Mouse (Mus musculus) MEL (cell line): ENCODE measurements at regions not wholly inside any gene's neighbourhood (a gene's known extent, or its start where the extent isn't known, plus 50 kb on each side); places are given as distances from the start of the nearest gene placed in this dataset.

Source experiments
- DNase-seq: peaks from one replicate; pipeline ENCODE4 v3.0.0; 2011; ENCODE audit warnings: low read depth, low spot score
- H3K27ac ChIP-seq: 2 replicates; pipeline ENCODE4 v1.5.1; 2012; ENCODE audit warnings: low read depth, mild to moderate bottlenecking, control low read depth, low read length, moderate library complexity; ENCODE audit not compliant: control insufficient read depth
- H3K27me3 ChIP-seq, 2 experiments: fragments of 150-350 bp in 1 of 2; sonication (generic) in 1 of 2; 2 replicates each; pipeline ENCODE4 v1.6.1; 2012; ENCODE audit warnings: low read length in 2 of 2, mild to moderate bottlenecking in 2 of 2, improper control_type of control experiment in 1 of 2, moderate library complexity in 1 of 2; ENCODE audit not compliant: insufficient read depth in 2 of 2, control insufficient read depth in 1 of 2
- H3K36me3 ChIP-seq, 2 experiments: 2 replicates each; pipeline ENCODE4 v1.6.1; 2012 to 2014; ENCODE audit warnings: low read length in 2 of 2, improper control_type of control experiment in 1 of 2, inconsistent platforms in 1 of 2, mild to moderate bottlenecking in 1 of 2; ENCODE audit not compliant: insufficient read depth in 2 of 2, control insufficient read depth in 1 of 2
- H3K4me1 ChIP-seq, 2 experiments: fragments of 150-350 bp in 1 of 2; sonication (generic) in 1 of 2; 2 replicates each; pipeline ENCODE4 v1.6.1; 2012; ENCODE audit warnings: low read length in 2 of 2, improper control_type of control experiment in 1 of 2, mild to moderate bottlenecking in 1 of 2; ENCODE audit not compliant: insufficient read depth in 2 of 2, control insufficient read depth in 1 of 2
- H3K4me3 ChIP-seq, 2 experiments: fragments of 150-350 bp in 1 of 2; sonication (generic) in 1 of 2; 2 replicates each; pipeline ENCODE4 v1.5.1; 2012; ENCODE audit warnings: low read depth in 2 of 2, low read length in 2 of 2, mild to moderate bottlenecking in 2 of 2, moderate library complexity in 2 of 2, control low read depth in 1 of 2, improper control_type of control experiment in 1 of 2; ENCODE audit not compliant: control insufficient read depth in 1 of 2, insufficient read depth in 1 of 2
- H3K79me2 ChIP-seq: 2 replicates; pipeline ENCODE4 v1.6.1; 2012; ENCODE audit warnings: mild to moderate bottlenecking, low read length, moderate library complexity; ENCODE audit not compliant: control insufficient read depth, poor library complexity, insufficient read depth
- H3K9ac ChIP-seq: 2 replicates; pipeline ENCODE4 v1.6.1; 2012; ENCODE audit warnings: low read depth, mild to moderate bottlenecking, control low read depth, low read length, moderate library complexity; ENCODE audit not compliant: control insufficient read depth, poor library complexity, severe bottlenecking
- H3K9me3 ChIP-seq: fragments of 150-350 bp; sonication (generic); replicated peaks from 2 replicates; pipeline ENCODE4 v1.6.1; 2012; ENCODE audit warnings: mild to moderate bottlenecking, low read length, improper control_type of control experiment, moderate library complexity; ENCODE audit not compliant: insufficient read depth
- CHD1 ChIP-seq: IDR thresholded peaks from 2 replicates; pipeline ENCODE4 v1.6.1; 2012; ENCODE audit warnings: low read depth, mild to moderate bottlenecking, inconsistent platforms, low read length, improper control_type of control experiment
- E2F4 ChIP-seq: IDR thresholded peaks from 2 replicates; pipeline ENCODE4 v1.6.1; 2011; ENCODE audit warnings: low read depth, low read length, improper control_type of control experiment, borderline replicate concordance
- ELF1 ChIP-seq: IDR thresholded peaks from 2 replicates; pipeline ENCODE4 v1.6.1; 2014; ENCODE audit warnings: low read depth, mild to moderate bottlenecking, inconsistent platforms, low read length, improper control_type of control experiment, moderate library complexity
- EP300 ChIP-seq, 2 experiments: IDR thresholded peaks; 2 replicates each; pipeline ENCODE4 v1.6.1; 2011; ENCODE audit warnings: improper control_type of control experiment in 2 of 2, low read length in 2 of 2, low read depth in 1 of 2, mild to moderate bottlenecking in 1 of 2
- ETS1 ChIP-seq: IDR thresholded peaks from 2 replicates; pipeline ENCODE4 v1.6.1; 2012; ENCODE audit warnings: low read depth, mild to moderate bottlenecking, inconsistent platforms, low read length, improper control_type of control experiment, moderate library complexity
- GABPA ChIP-seq: IDR thresholded peaks from 2 replicates; pipeline ENCODE4 v1.6.1; 2012; ENCODE audit warnings: low read depth, mild to moderate bottlenecking, inconsistent platforms, low read length, improper control_type of control experiment, moderate library complexity
- GATA1 ChIP-seq: IDR thresholded peaks from 2 replicates; pipeline ENCODE4 v1.6.1; 2011; ENCODE audit warnings: low read depth, low read length, improper control_type of control experiment
- JUND ChIP-seq: IDR thresholded peaks from 2 replicates; pipeline ENCODE4 v1.6.1; 2011; ENCODE audit warnings: low read depth, mild to moderate bottlenecking, improper control_type of control experiment, low read length
- MAFK ChIP-seq: IDR thresholded peaks from 2 replicates; pipeline ENCODE4 v1.6.1; 2011; ENCODE audit warnings: low read depth, mild to moderate bottlenecking, low read length, improper control_type of control experiment, borderline replicate concordance
- MAX ChIP-seq: IDR thresholded peaks from 2 replicates; pipeline ENCODE4 v1.6.1; 2011; ENCODE audit warnings: low read length, improper control_type of control experiment
- MEF2A ChIP-seq: IDR thresholded peaks from 2 replicates; pipeline ENCODE4 v1.6.1; 2014; ENCODE audit warnings: low read depth, mild to moderate bottlenecking, inconsistent platforms, low read length, improper control_type of control experiment; ENCODE audit not compliant: poor library complexity, insufficient replicate concordance, severe bottlenecking; ENCODE audit errors: extremely low read depth
- MXI1 ChIP-seq: IDR thresholded peaks from 2 replicates; pipeline ENCODE4 v1.6.1; 2011; ENCODE audit warnings: mild to moderate bottlenecking, low read depth, low read length, improper control_type of control experiment
- NELFE ChIP-seq: IDR thresholded peaks from 2 replicates; pipeline ENCODE4 v1.6.1; 2011; ENCODE audit warnings: low read depth, low read length, improper control_type of control experiment
- NRF1 ChIP-seq: IDR thresholded peaks from 2 replicates; pipeline ENCODE4 v1.6.1; 2014; ENCODE audit warnings: low read depth, mild to moderate bottlenecking, inconsistent platforms, low read length, improper control_type of control experiment, moderate library complexity; ENCODE audit not compliant: poor library complexity, insufficient read depth, severe bottlenecking
- POLR2AphosphoS2 ChIP-seq: IDR thresholded peaks from 2 replicates; pipeline ENCODE4 v1.6.1; 2011; ENCODE audit warnings: low read length, improper control_type of control experiment
- RAD21 ChIP-seq: IDR thresholded peaks from 2 replicates; pipeline ENCODE4 v1.6.1; 2011; ENCODE audit warnings: mild to moderate bottlenecking, low read depth, low read length, improper control_type of control experiment
- RCOR1 ChIP-seq: IDR thresholded peaks from 2 replicates; pipeline ENCODE4 v1.6.1; 2012; ENCODE audit warnings: low read depth, mild to moderate bottlenecking, inconsistent platforms, low read length, improper control_type of control experiment
- SIN3A ChIP-seq: IDR thresholded peaks from 2 replicates; pipeline ENCODE4 v1.6.1; 2012; ENCODE audit warnings: low read length, improper control_type of control experiment, inconsistent platforms
- TBP ChIP-seq: IDR thresholded peaks from 2 replicates; pipeline ENCODE4 v1.8.0; 2011; ENCODE audit warnings: low read depth, low read length, improper control_type of control experiment
- TCF12 ChIP-seq: IDR thresholded peaks from 2 replicates; pipeline ENCODE4 v1.6.1; 2014; ENCODE audit warnings: low read depth, mild to moderate bottlenecking, inconsistent platforms, low read length, improper control_type of control experiment, moderate library complexity
- UBTF ChIP-seq: IDR thresholded peaks from 2 replicates; pipeline ENCODE4 v1.6.1; 2012; ENCODE audit warnings: low read depth, mild to moderate bottlenecking, inconsistent platforms, low read length, improper control_type of control experiment, moderate library complexity, borderline replicate concordance; ENCODE audit not compliant: insufficient read depth
- USF1 ChIP-seq: IDR thresholded peaks from 2 replicates; pipeline ENCODE4 v1.6.1; 2014; ENCODE audit warnings: low read depth, mild to moderate bottlenecking, inconsistent platforms, low read length, improper control_type of control experiment, moderate library complexity
- ZC3H11A ChIP-seq: IDR thresholded peaks from 2 replicates; pipeline ENCODE4 v1.6.1; 2012; ENCODE audit warnings: low read depth, mild to moderate bottlenecking, inconsistent platforms, low read length, improper control_type of control experiment
- ZKSCAN1 ChIP-seq: IDR thresholded peaks from 2 replicates; pipeline ENCODE4 v1.6.1; 2012; ENCODE audit warnings: low read depth, mild to moderate bottlenecking, inconsistent platforms, low read length, improper control_type of control experiment, moderate library complexity
- ZMIZ1 ChIP-seq: IDR thresholded peaks from 2 replicates; pipeline ENCODE4 v1.6.1; 2012; ENCODE audit warnings: low read depth, mild to moderate bottlenecking, inconsistent platforms, low read length, improper control_type of control experiment, moderate library complexity
- ZNF384 ChIP-seq: IDR thresholded peaks from 2 replicates; pipeline ENCODE4 v1.6.1; 2012; ENCODE audit warnings: low read depth, mild to moderate bottlenecking, inconsistent platforms, low read length, improper control_type of control experiment

DNA sequence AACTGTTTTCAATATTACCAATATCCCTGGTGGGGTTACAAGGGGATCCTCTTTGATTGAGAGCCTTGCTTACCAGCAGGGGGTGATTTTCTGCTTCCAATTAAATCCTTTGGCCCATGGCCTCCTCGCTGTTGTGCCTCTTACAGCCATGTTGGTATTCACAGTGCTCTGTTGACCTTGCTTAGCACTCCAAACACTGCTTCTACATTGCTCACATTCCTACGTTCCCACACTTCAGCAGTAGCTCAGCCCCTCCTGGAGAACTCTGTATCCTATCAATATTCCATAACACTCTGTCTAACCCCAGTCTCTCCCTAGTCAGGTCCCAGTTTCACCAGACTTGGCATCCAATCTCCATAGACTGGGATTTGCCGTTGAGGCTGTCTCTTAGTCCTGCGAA, 169.1 kb downstream of the Tmx1 start:
- no peak for TF ChIP-seq SIN3A
- TF ChIP-seq JUND, result no peak
- no peak for TF ChIP-seq ETS1
- no peak for TF ChIP-seq RCOR1
- TF ChIP-seq RAD21, result no peak
- no peak for TF ChIP-seq TBP
- no peak for TF ChIP-seq EP300 (IDR thresholded peaks at IDR 0.05; ENCODE audit: low read depth in 1 of 2, low read length in 2 of 2)
- TF ChIP-seq MAX, result no peak
- TF ChIP-seq CHD1, result no peak
- TF ChIP-seq GATA1, result no peak
- no peak for TF ChIP-seq ZC3H11A
- no peak for TF ChIP-seq MEF2A
- TF ChIP-seq POLR2AphosphoS2, result no peak
- no peak for TF ChIP-seq USF1
- TF ChIP-seq NELFE, result no peak
- TF ChIP-seq E2F4, result no peak
- TF ChIP-seq TCF12, result no peak
- TF ChIP-seq ZNF384, result no peak
- no peak for TF ChIP-seq MAFK
- Histone ChIP-seq H3K79me2 (no peaks in the 10 kb centered on the region), H3K9me3 (no peaks in the 10 kb centered on the region), H3K4me3 (no peak overlapping the region), H3K9ac (no peak overlapping the region), H3K27me3 (no peaks in the 10 kb centered on the region), H3K36me3 (no peaks in the 10 kb centered on the region), H3K4me1 (no peaks in the 10 kb centered on the region), H3K27ac (no peak overlapping the region)
- no peak for DNase-seq

DNA sequence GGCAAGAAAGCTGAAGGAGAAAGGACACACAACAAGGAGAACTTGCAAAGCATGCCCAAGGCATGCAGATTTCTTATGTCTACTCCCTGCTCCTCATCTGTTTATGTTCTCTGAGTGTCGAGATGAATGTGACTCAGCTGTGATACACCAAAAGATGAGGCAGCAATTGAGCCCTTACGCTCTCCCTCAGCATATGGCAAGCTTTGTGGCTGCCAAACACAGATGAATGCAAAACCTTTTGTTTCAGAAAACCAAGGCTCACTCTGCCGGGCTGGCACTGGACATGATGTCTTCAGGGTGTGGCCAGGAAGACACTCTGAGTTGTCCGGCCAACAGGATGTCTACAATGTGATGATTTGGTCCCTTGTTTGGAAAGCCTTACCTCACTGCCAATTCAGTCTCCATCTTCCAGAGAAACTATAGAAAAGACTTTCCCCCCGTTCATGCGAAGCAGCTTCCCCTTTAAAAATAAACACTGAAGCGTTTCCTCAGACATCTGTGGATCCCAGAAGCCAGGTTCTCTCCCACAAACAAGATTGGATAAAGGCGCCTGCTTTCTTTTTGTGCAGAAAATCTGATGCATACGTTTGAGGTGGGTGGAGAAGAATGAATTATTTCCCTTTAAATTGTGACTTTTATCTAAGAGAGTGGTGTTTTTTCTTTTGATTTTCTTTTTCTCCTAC, 171.5 kb downstream of the Tmx1 start:
- Histone ChIP-seq H3K4me3 (no peak overlapping the region), H3K27ac (no peak overlapping the region), H3K36me3 (no peaks in the 10 kb centered on the region), H3K9me3 (no peaks in the 10 kb centered on the region), H3K27me3 (no peaks in the 10 kb centered on the region), H3K9ac (no peak overlapping the region), H3K79me2 (no peaks in the 10 kb centered on the region), H3K4me1 (no peaks in the 10 kb centered on the region)
- DNase-seq, result no peak
- TF ChIP-seq UBTF (no peak), GABPA (no peak), MXI1 (no peak), TBP (no peak), JUND (no peak), MEF2A (no peak), ETS1 (no peak), ZMIZ1 (no peak), ZKSCAN1 (no peak), ZNF384 (no peak), ELF1 (no peak), NRF1 (no peak)
